Mouse (Mus musculus): ENCODE data around the gene Tceal9. TPM values are rescaled to one million over a fixed set of nuclear protein-coding genes. Genes with fewer than 3 reads are reported as not detected.
A peak's percentile ranks its signal among the peaks of the same experiment; 100 is the strongest.

Gene Tceal9
- total and polyA plus RNA-seq, 3 experiments: 75.2 to 113 TPM; not detected in 1

DNA sequence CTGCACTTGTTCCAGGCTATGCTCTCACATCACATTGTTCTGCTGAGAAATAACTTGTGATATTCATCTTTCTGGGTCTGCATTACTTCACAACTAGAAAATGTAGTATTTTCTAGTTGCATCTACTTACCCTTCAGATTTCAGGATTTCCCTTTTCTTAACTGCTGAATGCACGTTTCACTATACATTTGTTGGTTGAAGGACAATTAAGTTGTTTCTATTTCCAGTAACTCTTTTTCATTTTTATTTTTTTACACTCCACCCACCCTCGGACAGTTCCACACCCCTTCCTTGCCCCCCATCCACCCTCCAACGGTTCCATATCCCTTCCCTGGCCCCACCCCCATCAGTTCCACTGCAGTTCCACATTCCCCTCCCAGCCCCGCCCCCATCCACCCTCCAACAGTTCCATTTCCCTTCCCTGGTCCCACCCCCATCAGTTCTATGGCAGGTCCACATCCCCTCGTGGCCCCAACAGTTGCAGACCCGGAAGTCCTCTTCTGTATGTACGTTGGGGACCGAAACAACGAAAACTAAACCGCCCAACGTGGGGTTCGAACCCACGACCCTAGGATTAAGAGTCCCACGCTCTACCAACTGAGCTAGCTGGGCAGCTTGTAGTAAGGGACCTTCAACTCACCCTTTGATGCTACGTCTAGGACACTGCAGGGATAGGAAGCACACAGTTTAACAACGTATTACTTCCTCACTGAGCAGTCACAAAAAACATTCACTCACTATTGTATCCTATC lies 49.5 kb upstream of the Tceal9 start:
- Histone ChIP-seq H3K9ac (ENCODE audit: control insufficient read depth, low read depth, low read length, poor library complexity, severe bottlenecking) (peak overlapping the region; percentile 53), H3K4me1 (ENCODE audit: control insufficient read depth in 1 of 2, insufficient read depth in 2 of 2, low read length in 2 of 2) (peaks cover 0 to 4% of the 10 kb centered on the region in 2 experiments; a peak in 2 of 4 replicates), H3K36me3 (ENCODE audit: control insufficient read depth in 1 of 2, insufficient read depth in 2 of 2, low read length in 2 of 2) (peaks cover 0 to 5% of the 10 kb centered on the region in 2 experiments; a peak in 2 of 4 replicates), H3K4me3 (ENCODE audit: control insufficient read depth in 1 of 2, insufficient read depth in 1 of 2, low read depth in 2 of 2, low read length in 2 of 2) (peak overlapping the region; percentile 29 to 51; a peak in 3 of 4 replicates), H3K27ac (ENCODE audit: control insufficient read depth, low read depth, low read length) (peak overlapping the region; percentile 47), H3K79me2 (ENCODE audit: control insufficient read depth, insufficient read depth, low read length, poor library complexity) (no peaks in the 10 kb centered on the region), H3K27me3 (ENCODE audit: control insufficient read depth in 1 of 2, insufficient read depth in 2 of 2, low read length in 2 of 2) (no peaks in the 10 kb centered on the region; a peak in 2 of 4 replicates), H3K9me3 (replicated peaks; ENCODE audit: insufficient read depth, low read length) (no peaks in the 10 kb centered on the region)
- peak; percentile 96 for DNase-seq (ENCODE audit: low read depth, low spot score)
- no peak for TF ChIP-seq CHD1 (IDR thresholded peaks at IDR 0.05; ENCODE audit: low read depth, low read length)
- peak; percentile 54 for TF ChIP-seq SIN3A (IDR thresholded peaks at IDR 0.05; ENCODE audit: low read length)
- TF ChIP-seq ETS1 (IDR thresholded peaks at IDR 0.05; ENCODE audit: low read depth, low read length): peak; percentile 14; the same call in 1 of the 2 replicates
- TF ChIP-seq ZNF384 (IDR thresholded peaks at IDR 0.05; ENCODE audit: low read depth, low read length): no peak
- TF ChIP-seq POLR2AphosphoS2 (IDR thresholded peaks at IDR 0.05; ENCODE audit: low read length): no peak
- TF ChIP-seq KAT2A (conservative IDR thresholded peaks at IDR 0.05; ENCODE audit: low read depth, low read length): peak; percentile 66; the same call in 1 of the 2 replicates
- no peak for TF ChIP-seq UBTF (IDR thresholded peaks at IDR 0.05; ENCODE audit: borderline replicate concordance, insufficient read depth, low read depth, low read length)
- TF ChIP-seq CHD2 (IDR thresholded peaks at IDR 0.05; ENCODE audit: low read length): no peak
- TF ChIP-seq MXI1 (IDR thresholded peaks at IDR 0.05; ENCODE audit: low read depth, low read length): peak; percentile 50; the same call in 1 of the 2 replicates
- no peak for TF ChIP-seq JUND (IDR thresholded peaks at IDR 0.05; ENCODE audit: low read depth, low read length)
- peak; percentile 100 for TF ChIP-seq TBP (IDR thresholded peaks at IDR 0.05; ENCODE audit: low read depth, low read length)
- TF ChIP-seq MYC (IDR thresholded peaks at IDR 0.05; ENCODE audit: low read depth, low read length): peak; percentile 52; the same call in 1 of the 2 replicates
- TF ChIP-seq MYB (IDR thresholded peaks at IDR 0.05; ENCODE audit: low read depth, low read length): peak; percentile 66
- TF ChIP-seq E2F4 (IDR thresholded peaks at IDR 0.05; ENCODE audit: borderline replicate concordance, low read depth, low read length): no peak
- TF ChIP-seq MEF2A (IDR thresholded peaks at IDR 0.05; ENCODE audit: extremely low read depth, insufficient replicate concordance, low read depth, low read length, poor library complexity, severe bottlenecking): no peak
- TF ChIP-seq USF1 (IDR thresholded peaks at IDR 0.05; ENCODE audit: low read depth, low read length): no peak
- no peak for TF ChIP-seq RAD21 (IDR thresholded peaks at IDR 0.05; ENCODE audit: low read depth, low read length)
- peak; percentile 97 for TF ChIP-seq ELF1 (IDR thresholded peaks at IDR 0.05; ENCODE audit: low read depth, low read length)
- no peak for TF ChIP-seq RCOR1 (IDR thresholded peaks at IDR 0.05; ENCODE audit: low read depth, low read length)
- peak; percentile 99 for TF ChIP-seq MAFK (IDR thresholded peaks at IDR 0.05; ENCODE audit: borderline replicate concordance, low read depth, low read length)
- TF ChIP-seq SMC3 (IDR thresholded peaks at IDR 0.05; ENCODE audit: low read depth, low read length): no peak
- TF ChIP-seq CTCF (IDR thresholded peaks at IDR 0.05 in 2 of 3, conservative IDR thresholded peaks at IDR 0.05 in 1 of 3; ENCODE audit: control insufficient read depth in 1 of 3, insufficient read depth in 1 of 3, low read depth in 2 of 3, low read length in 3 of 3, poor library complexity in 1 of 3, severe bottlenecking in 1 of 3): no peak
- TF ChIP-seq BHLHE40 (IDR thresholded peaks at IDR 0.05; ENCODE audit: borderline replicate concordance, low read depth, low read length): peak; percentile 55; the same call in 1 of the 2 replicates
- peak; percentile 72; the same call in 1 of the 2 replicates for TF ChIP-seq HCFC1 (IDR thresholded peaks at IDR 0.05; ENCODE audit: low read depth, low read length)
- TF ChIP-seq NELFE (IDR thresholded peaks at IDR 0.05; ENCODE audit: low read depth, low read length): no peak
- peak; percentile 39; the same call in 1 of the 2 replicates for TF ChIP-seq NRF1 (IDR thresholded peaks at IDR 0.05; ENCODE audit: insufficient read depth, low read depth, low read length, poor library complexity, severe bottlenecking)
- TF ChIP-seq TCF12 (IDR thresholded peaks at IDR 0.05; ENCODE audit: low read depth, low read length): no peak
- TF ChIP-seq MAX (IDR thresholded peaks at IDR 0.05; ENCODE audit: low read length): no peak
- TF ChIP-seq EP300 (IDR thresholded peaks at IDR 0.05; ENCODE audit: low read depth in 1 of 2, low read length in 2 of 2): peak in 1 of 2 experiments; percentile 55; a peak in 2 of 4 replicates
- TF ChIP-seq ZMIZ1 (IDR thresholded peaks at IDR 0.05; ENCODE audit: low read depth, low read length): no peak
- TF ChIP-seq GATA1 (IDR thresholded peaks at IDR 0.05; ENCODE audit: low read depth, low read length): no peak
- no peak for TF ChIP-seq TAL1 (IDR thresholded peaks at IDR 0.05; ENCODE audit: low read length)
- TF ChIP-seq POLR2A (IDR thresholded peaks at IDR 0.05; ENCODE audit: control insufficient read depth in 1 of 2, insufficient read depth in 1 of 2, low read depth in 1 of 2, low read length in 2 of 2, poor library complexity in 1 of 2): no peak
- no peak for TF ChIP-seq USF2 (IDR thresholded peaks at IDR 0.05; ENCODE audit: borderline replicate concordance in 1 of 2, insufficient read depth in 1 of 2, low read depth in 1 of 2, low read length in 2 of 2)
- TF ChIP-seq POLR2AphosphoS5 (IDR thresholded peaks at IDR 0.05; ENCODE audit: borderline replicate concordance, low read depth, low read length): no peak
